Mouse (Mus musculus) liver, embryonic 14.5 days (tissue): ENCODE results near the gene Ep400. TPM values are rescaled to one million over a fixed set of nuclear protein-coding genes. Genes with fewer than 3 reads are reported as not detected.

Experiments used
- ATAC-seq: fragments of 200-750 bp; cut with Nextera tagmentation; 2 replicates; pipeline ENCODE4 v1.8.0; 2017; ENCODE audit warnings: moderate number of reproducible peaks, mild to moderate bottlenecking, moderate library complexity; ENCODE audit not compliant: insufficient read depth
- DNase-seq, 3 experiments: peaks; one replicate each; pipeline ENCODE4 v3.0.0-alpha.2; 2012 to 2013; ENCODE audit warnings: low read depth in 3 of 3, low spot score in 3 of 3
- H3K27ac ChIP-seq: fragments of 300-500 bp; sonication (generic); 2 replicates; pipeline ENCODE4 v1.5.1; 2014; ENCODE audit warnings: moderate library complexity, mild to moderate bottlenecking, control low read depth, inconsistent platforms
- H3K27me3 ChIP-seq: fragments of 300-500 bp; sonication (generic); 2 replicates; pipeline ENCODE4 v1.6.1; 2014; ENCODE audit warnings: mild to moderate bottlenecking, low read length, moderate library complexity; ENCODE audit not compliant: control insufficient read depth, insufficient read depth
- H3K36me3 ChIP-seq: fragments of 300-500 bp; sonication (generic); replicated peaks from 2 replicates; pipeline ENCODE4 v1.6.1; 2014; ENCODE audit warnings: low read depth; ENCODE audit not compliant: control insufficient read depth, insufficient read depth
- H3K4me1 ChIP-seq, 2 experiments: fragments of 200-500 bp in 1 of 2; fragments of 300-500 bp in 1 of 2; sonication (generic) in 1 of 2; replicated peaks; 2 replicates each; pipeline ENCODE4 v1.6.1; 2012 to 2014; ENCODE audit warnings: antibody characterized with exemption in 1 of 2, inconsistent platforms in 1 of 2, low read length in 1 of 2; ENCODE audit not compliant: control insufficient read depth in 2 of 2, insufficient read depth in 2 of 2
- H3K4me2 ChIP-seq: fragments of 300-500 bp; sonication (generic); 2 replicates; pipeline ENCODE4 v1.6.1; 2014; ENCODE audit warnings: low read depth, mild to moderate bottlenecking, control low read depth, moderate library complexity
- H3K4me3 ChIP-seq, 2 experiments: fragments of 200-500 bp in 1 of 2; fragments of 300-500 bp in 1 of 2; sonication (generic) in 1 of 2; 2 replicates each; pipeline ENCODE4 v1.5.1; 2012 to 2014; ENCODE audit warnings: low read depth in 2 of 2, low read length in 2 of 2, mild to moderate bottlenecking in 2 of 2, control low read depth in 1 of 2, inconsistent platforms in 1 of 2, moderate library complexity in 1 of 2; ENCODE audit not compliant: insufficient read depth in 1 of 2
- H3K9ac ChIP-seq: fragments of 300-500 bp; sonication (generic); replicated peaks from 2 replicates; pipeline ENCODE4 v1.6.1; 2014; ENCODE audit warnings: mild to moderate bottlenecking, control low read depth, moderate library complexity
- H3K9me3 ChIP-seq: fragments of 300-500 bp; sonication (generic); 2 replicates; pipeline ENCODE4 v1.6.1; 2016; ENCODE audit warnings: low read length, mixed read lengths; ENCODE audit not compliant: control insufficient read depth
- CTCF ChIP-seq: IDR thresholded peaks from 2 replicates; pipeline ENCODE4 v1.5.1; 2016; ENCODE audit warnings: antibody characterized with exemption, low read depth, control low read depth
- EP300 ChIP-seq: IDR thresholded peaks from 2 replicates; pipeline ENCODE4 v1.6.1; 2016; ENCODE audit warnings: antibody characterized with exemption, low read depth
- WGBS: fragments of 180-500 bp; shearing (Covaris S2); extraction: QIAGEN DNeasy Blood & Tissue Kit; methylation state at CpG from one replicate; pipeline ENCODE4 v1.1.7; 2014; ENCODE audit not compliant: insufficient replicate concordance; 5-methylcytosine and 5-hydroxymethylcytosine counted together
- microRNA-seq: library from miRNA; unstranded; fragments of <30 nt; microRNA quantifications from one replicate; pipeline ENCODE4, GENCODE M21; 2016
- polyA plus RNA-seq, 2 experiments: library from polyadenylated mRNA; depleted of rRNA in 1 of 2; stranded (reverse) in 1 of 2; unstranded in 1 of 2; fragments of >200 nt; fragmentation: Nextera tagmentation in 1 of 2; extraction: Ambion mirVana in 1 of 2; gene quantifications; 2 replicates each; pipeline versions ENCODE4 v1.2.1 to v1.2.3; 2012 to 2014

The Ep400 gene
- polyA plus RNA-seq, 2 experiments: 15.2 to 18.2 TPM

DNA sequence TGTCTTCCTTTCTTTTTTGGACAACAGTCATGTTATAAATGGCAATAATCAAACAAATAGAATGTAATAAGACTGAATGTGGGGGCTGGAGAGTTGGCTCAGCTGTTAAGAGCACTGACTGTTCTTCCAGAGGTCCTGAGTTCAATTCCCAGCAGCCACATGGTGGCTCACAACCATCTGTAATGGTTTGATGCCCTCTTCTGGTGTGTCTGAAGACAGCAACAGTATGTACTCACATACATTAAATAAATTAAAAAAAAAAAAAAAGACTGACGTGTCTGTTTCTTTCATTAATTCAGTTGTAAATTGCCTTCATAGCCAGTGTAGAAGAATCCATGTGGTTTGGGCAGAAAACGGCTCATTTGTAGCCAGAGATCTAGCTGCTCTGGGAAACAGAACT lies 146.2 kb downstream of the Ep400 start:
- ATAC-seq: no peak
- H3K27ac ChIP-seq: no peak overlapping the region
- TF ChIP-seq CTCF (no peak), EP300 (no peak)
- no peaks in the 10 kb centered on the region for H3K36me3 ChIP-seq
- no peaks in the 10 kb centered on the region for H3K9me3 ChIP-seq
- WGBS: 49% methylated on average over 2 of the region's 2 CpGs
- no peak overlapping the region for H3K4me3 ChIP-seq
- no peak overlapping the region for H3K4me2 ChIP-seq
- H3K4me1 ChIP-seq: no peaks in the 10 kb centered on the region
- H3K27me3 ChIP-seq: no peaks in the 10 kb centered on the region; the same call in 1 of the 2 replicates
- no peak overlapping the region for H3K9ac ChIP-seq
- no peak for DNase-seq

GRCm38 (mm10) chr5:110619226-110619625 lies 151.3 kb downstream of the Ep400 start:
- Histone ChIP-seq H3K27me3 (no peaks in the 10 kb centered on the region), H3K27ac (no peak overlapping the region), H3K36me3 (no peaks in the 10 kb centered on the region), H3K4me2 (no peak overlapping the region), H3K9ac (no peak overlapping the region), H3K9me3 (no peaks in the 10 kb centered on the region), H3K4me1 (no peaks in the 10 kb centered on the region), H3K4me3 (no peak overlapping the region)
- ATAC-seq: no peak
- 61% methylated on average over 6 of the region's 6 CpGs for WGBS
- DNase-seq: no peak
- TF ChIP-seq CTCF (no peak), EP300 (no peak)

Small RNA genes lying within 50 kb of the gene (microRNA-seq; reads per million reads assigned to microRNA genes)
- 3.4 reads per million for gene Mir7026

Other genes with a start within 250 kb of the Ep400 start
- gene Galnt9, start 226.4 kb downstream of the Ep400 start, polyA plus RNA-seq (2012; rRNA removed): 0.02 and 0.03 TPM in 2 replicates
- gene Galnt9, start 226.4 kb downstream of the Ep400 start, polyA plus RNA-seq (2014; fragmentation: Nextera tagmentation; extraction: Ambion mirVana): not detected in 2 replicates
- gene Noc4l, start 117.3 kb downstream of the Ep400 start, polyA plus RNA-seq (2012; rRNA removed): 56.0 and 61.8 TPM in 2 replicates
- gene Noc4l, start 117.3 kb downstream of the Ep400 start, polyA plus RNA-seq (2014; fragmentation: Nextera tagmentation; extraction: Ambion mirVana): 36.9 and 40.3 TPM in 2 replicates
- gene Ddx51, start 117.3 kb downstream of the Ep400 start, polyA plus RNA-seq (2012; rRNA removed): 6.8 and 9.1 TPM in 2 replicates
- 9.2 and 13.4 TPM in 2 replicates for gene Ddx51, start 117.3 kb downstream of the Ep400 start, polyA plus RNA-seq (2014; fragmentation: Nextera tagmentation; extraction: Ambion mirVana)
- 20.0 and 23.9 TPM in 2 replicates for gene Pus1, start 9.9 kb upstream of the Ep400 start, polyA plus RNA-seq (2012; rRNA removed)
- gene Pus1, start 9.9 kb upstream of the Ep400 start, polyA plus RNA-seq (2014; fragmentation: Nextera tagmentation; extraction: Ambion mirVana): 17.2 and 18.8 TPM in 2 replicates
- 16.7 and 18.3 TPM in 2 replicates for gene Ulk1, start 39.4 kb upstream of the Ep400 start, polyA plus RNA-seq (2012; rRNA removed)
- 13.3 and 14.7 TPM in 2 replicates for gene Ulk1, start 39.4 kb upstream of the Ep400 start, polyA plus RNA-seq (2014; fragmentation: Nextera tagmentation; extraction: Ambion mirVana)
- 18.0 and 28.8 TPM in 2 replicates for gene Hscb, start 69.1 kb upstream of the Ep400 start, polyA plus RNA-seq (2012; rRNA removed)
- 50.0 and 55.7 TPM in 2 replicates for gene Hscb, start 69.1 kb upstream of the Ep400 start, polyA plus RNA-seq (2014; fragmentation: Nextera tagmentation; extraction: Ambion mirVana)
- gene Chek2, start 69.3 kb upstream of the Ep400 start, polyA plus RNA-seq (2012; rRNA removed): 19.9 and 26.2 TPM in 2 replicates
- gene Chek2, start 69.3 kb upstream of the Ep400 start, polyA plus RNA-seq (2014; fragmentation: Nextera tagmentation; extraction: Ambion mirVana): 26.7 and 31.2 TPM in 2 replicates
- gene Ttc28, start 109.1 kb upstream of the Ep400 start, polyA plus RNA-seq (2012; rRNA removed): 0.36 and 0.48 TPM in 2 replicates
- 0.81 and 1.00 TPM in 2 replicates for gene Ttc28, start 109.1 kb upstream of the Ep400 start, polyA plus RNA-seq (2014; fragmentation: Nextera tagmentation; extraction: Ambion mirVana)